Mouse (Mus musculus): ENCODE results near the gene Zbtb46.

DNA sequence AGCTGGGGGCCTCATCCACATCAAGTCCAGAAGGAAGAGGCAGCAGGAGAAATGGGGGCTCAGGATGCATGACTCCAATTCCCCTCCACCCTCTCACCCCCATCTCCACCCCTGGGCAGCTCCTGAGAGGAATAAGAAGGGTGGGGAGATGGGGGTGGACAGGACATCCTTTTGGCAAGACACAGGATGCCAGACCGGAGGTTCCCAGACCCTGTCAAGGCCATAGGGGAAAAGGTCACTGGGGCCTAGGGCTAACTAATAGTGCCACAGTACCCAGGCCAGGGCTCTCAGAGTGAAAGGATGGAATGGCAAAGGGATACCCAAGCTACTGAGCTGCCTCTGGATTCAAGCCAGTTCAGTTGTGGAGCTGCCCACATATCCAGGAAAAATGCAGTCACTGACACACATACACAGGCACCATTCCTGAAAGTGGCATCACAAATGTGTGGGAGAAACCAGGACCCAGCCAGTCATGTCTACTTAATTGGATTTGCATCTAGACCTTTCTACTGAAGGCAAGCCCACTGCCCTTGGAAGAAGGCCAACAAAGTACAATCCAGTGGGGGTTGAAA is 13.1 kb upstream of the Zbtb46 start:
- no peak for TF ChIP-seq CTCF (conservative IDR thresholded peaks at IDR 0.05; ENCODE audit: insufficient read depth, insufficient read length, low read depth, low read length)
- no peak for TF ChIP-seq POLR2A (IDR thresholded peaks at IDR 0.05; ENCODE audit: low read depth, low read length)

All from kidney, adult 2 months (tissue).